Mouse (Mus musculus) Muller cell, postnatal 12 days (primary cell): ENCODE results near the gene Cacna1i.

Experiments
- DNase-seq: peaks from one replicate; pipeline ENCODE4 v3.0.0-alpha.2; 2015; ENCODE audit errors: inconsistent ontology term

Gene Cacna1i

DNA sequence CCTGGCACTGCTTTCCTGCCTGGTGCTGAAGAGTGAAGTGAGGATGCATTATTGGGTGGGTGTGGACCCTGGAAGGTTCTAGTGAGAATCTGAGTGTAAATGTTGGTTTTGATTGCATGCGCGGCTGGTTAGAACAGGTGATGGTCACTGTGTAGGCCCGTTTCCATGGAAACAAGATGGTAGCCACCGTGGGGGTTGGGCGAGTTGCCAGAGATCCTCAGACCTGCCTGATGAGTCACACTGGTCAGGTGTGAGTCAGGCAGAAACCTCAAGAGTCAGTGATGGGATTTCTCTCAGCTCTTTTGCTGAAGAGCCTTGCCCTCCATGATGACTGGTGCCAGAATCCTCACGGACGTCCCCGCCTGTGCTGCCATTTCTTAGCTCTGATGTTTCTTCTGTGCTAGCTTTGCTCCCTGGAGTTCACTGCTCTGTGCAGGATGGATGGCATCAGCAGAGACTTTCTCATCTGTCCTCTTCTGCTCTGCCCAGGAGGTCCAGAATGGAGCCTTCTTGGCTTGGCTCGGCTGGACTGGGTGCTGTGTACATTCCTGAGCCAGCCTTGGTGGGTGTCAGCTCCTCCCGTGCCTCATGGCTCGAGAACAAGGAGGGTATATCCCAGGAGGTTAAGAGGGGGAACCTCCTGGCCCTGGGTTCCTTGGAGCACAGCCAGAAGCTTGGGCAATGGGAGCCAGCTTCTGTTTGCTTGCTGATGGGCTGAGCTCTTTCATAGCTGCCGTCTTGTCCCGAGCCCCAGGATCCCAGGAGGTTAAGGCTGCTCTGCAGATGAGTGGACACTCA lies 40.9 kb downstream of the Cacna1i start:
- no peak for DNase-seq

DNA sequence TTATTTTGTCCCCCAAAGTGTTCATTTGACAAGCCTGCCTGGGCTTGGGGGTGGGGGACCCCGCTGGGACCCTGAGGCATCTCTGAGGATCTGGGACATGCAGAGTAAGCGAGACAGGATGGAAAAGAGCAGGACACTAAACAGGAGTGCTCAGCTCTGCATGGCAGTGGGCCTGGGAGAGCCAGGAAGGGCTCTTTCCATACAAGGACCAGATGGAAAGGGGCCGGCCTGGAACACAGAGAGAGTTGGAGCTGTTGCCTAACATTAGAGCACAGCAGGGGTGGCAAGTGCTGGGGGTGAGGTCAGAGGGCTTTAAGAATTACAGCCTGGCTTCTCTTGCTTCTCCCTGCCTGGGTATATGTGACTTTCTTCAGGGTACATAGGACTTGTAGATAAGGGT lies 43.2 kb downstream of the Cacna1i start:
- DNase-seq = no peak

DNA sequence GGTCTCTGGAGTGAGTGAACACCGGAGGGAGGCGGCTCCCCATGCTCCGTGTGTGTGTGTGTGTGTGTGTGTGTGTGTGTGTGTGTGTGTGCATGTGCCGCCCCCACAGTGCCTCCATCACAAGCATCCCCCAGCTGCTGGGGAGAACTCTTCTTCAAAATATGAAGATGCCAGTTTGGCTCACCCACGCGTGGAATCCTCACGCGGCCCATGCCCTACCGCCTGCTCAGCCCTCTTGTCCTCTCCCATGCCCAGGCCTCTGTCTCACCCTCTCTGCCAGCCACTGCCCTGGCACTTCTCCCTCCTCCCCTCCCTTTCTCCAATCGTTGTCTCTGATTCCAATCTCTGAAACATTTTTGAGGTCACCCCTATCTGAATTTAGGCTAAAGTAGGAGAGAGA lies 47.7 kb downstream of the Cacna1i start:
- DNase-seq = no peak

DNA sequence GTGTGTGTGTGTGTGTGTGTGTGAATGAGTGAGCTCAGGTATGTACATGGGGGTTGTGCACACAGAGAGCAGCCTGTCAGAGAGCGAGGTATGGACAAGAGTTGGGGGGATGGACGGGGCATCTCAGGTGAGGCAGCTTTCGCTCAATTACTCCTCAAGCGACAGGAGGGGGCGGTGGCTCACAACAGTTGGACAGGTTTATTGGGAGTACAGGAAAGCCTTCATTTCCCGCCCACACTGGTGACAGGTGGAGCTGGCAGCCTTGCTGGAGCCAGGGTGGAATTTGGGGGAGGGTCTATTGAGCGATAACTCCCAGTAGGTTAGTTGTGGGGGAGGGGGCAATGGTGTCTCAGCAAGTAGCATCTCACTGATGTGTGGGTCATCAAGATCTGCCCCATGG lies 48.2 kb downstream of the Cacna1i start:
- DNase-seq = no peak

DNA sequence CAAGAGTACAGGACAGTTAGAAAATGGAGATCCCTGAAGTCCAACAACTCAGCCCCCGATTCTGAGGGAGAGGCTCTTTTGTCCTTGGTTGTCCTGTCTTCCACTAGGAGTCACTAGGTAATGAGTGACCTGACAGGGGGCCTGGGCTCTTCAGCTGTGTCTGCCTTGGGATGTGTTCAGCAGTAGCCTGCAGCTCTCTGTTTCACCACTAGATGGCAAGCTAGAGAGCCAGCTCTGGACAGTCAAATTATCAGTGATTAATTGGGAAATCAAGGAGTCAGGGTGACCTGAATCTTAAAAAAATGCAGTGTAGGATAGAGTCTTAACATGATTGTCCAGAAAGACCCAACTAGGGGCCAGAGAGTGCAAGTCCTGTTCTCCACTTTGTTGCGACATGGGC lies 53.3 kb downstream of the Cacna1i start:
- DNase-seq = no peak

DNA sequence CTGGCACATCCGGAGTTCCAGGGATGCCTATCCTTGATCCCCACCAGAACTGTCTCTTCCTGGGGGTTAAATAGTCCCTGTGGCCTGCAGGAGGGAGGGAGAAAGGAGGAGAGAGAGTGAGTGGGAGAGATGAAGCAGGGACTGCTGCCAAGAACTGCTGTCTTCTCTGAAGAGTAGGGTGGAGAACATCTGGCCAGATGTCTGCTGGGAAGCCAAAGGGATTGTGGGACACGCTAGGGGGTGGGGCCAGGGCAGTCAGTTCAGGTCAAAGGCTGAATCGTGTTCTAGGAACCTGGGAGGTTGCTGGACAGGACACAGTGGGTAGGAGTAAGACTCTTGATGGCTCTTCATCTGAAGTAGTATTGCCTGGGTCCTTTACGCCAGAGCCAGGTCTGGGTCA lies 55.4 kb downstream of the Cacna1i start:
- DNase-seq = no peak

DNA sequence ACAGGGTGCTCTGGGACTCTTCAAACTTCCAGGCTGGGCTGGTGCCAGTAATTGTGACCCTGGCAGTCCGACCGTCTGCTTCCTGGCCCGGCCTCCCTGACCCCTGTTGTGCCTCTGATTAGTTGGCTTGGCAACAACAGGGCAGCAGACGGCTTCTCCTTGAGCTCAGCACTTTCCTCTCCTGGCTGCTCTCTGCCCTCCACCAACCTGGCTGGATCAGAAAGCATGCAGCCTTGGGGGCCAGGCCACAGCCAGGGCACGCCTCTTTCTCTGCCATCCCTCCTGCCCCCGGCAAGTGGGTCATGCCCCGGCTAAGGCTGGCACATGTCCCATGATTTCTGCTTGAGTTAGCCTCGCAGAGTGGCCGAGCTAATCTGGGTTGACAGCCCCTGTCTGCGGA lies 56.0 kb downstream of the Cacna1i start:
- DNase-seq = peak; percentile 70

DNA sequence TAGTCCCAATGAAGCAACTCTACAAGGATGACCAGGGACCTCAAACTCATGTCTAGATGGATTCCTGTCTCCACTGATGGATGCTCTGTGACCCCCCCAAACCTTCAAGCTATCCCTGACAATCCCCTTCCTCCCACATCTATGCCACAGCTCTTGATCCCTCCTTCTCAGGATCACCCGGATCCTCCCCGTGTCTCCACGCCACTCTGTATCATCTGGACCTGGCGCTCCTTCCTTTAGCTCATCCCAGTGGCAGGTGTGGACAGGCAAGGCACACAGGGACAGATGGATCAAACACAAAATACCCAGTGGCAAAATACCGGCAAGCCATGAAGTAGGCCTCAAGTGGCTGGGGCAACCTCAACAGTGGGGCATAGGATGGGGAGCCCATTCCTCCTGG lies 56.7 kb downstream of the Cacna1i start:
- DNase-seq = no peak

DNA sequence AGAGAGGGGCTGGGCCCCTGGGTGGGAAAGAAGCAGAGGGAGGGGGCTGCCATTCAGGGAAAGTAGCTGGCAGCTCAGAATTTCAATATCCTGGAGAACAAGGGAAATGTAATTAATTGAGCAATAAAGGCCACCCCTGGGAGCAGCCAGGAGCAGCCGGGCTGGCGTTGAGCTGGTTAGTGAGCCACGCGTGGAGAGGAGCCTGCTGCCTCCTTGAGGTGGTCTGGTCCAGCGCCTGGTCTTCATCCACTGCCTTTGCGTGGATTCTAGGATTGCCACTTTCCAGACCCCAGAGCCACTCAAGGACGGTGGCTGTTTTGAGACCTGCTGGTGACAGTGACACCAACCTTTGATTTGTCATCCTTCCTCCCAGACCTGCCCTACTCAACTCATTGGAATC lies 59.5 kb downstream of the Cacna1i start:
- no peak for DNase-seq

DNA sequence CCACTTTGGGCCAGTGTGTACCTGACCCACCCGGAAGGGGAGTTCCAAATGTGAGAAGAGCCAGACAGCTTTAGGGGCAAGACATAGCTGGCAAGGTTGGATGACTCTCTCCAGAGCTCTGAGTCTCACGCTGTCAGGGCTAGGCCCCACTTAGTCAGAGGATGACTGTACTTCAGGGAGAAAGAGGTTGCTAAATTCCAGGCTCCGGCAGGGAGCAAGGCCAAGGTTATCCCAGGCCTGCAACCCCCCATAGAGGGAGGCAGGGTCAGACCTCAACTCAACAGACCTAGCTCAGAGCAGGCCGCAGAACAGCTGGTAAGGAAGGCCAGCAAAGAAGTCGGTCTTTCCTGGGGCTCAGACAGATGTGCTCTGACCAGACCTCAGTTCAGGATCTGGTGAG lies 63.4 kb downstream of the Cacna1i start:
- DNase-seq = no peak

DNA sequence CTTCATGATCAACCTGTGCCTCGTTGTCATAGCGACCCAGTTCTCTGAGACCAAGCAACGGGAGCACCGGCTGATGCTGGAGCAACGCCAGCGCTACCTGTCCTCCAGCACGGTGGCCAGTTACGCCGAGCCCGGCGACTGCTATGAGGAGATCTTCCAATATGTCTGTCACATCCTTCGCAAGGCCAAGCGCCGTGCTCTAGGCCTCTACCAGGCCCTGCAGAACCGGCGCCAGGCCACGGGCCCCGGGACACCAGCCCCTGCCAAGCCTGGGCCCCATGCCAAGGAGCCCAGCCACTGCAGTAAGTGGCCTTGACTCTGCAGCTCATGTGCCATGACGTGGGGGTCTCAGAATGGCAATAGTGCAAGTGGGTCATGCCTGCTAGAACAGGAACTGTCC lies 71.8 kb downstream of the Cacna1i start:
- DNase-seq = peak; percentile 45

DNA sequence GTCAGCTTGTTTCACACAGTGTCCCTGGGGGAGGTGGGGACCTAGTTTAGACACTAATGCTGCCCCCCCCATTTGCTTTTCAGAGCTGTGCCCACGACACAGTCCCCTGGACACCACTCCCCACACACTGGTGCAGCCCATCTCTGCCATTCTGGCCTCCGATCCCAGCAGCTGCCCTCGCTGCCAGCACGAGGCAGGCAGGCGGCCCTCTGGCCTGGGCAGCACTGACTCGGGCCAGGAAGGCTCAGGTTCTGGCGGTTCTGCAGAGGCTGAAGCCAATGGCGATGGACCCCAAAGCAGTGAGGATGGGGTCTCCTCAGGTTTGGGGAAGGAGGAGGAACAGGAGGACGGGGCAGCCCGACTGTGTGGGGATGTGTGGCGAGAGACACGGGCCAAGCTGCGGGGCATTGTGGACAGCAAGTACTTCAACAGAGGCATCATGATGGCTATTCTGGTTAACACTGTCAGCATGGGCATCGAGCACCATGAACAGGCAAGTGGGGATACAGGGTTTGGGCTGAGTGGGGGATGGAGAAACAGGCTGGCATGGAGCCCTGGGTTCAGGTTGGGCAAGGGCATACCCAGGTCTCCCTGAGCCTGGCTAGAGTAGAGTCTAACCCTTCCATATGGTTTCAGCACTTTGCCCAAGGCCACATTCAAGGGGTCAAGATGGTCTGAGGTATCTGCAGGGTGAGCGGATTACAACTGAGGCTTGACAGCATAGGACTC lies 74.9 kb downstream of the Cacna1i start:
- DNase-seq = no peak

DNA sequence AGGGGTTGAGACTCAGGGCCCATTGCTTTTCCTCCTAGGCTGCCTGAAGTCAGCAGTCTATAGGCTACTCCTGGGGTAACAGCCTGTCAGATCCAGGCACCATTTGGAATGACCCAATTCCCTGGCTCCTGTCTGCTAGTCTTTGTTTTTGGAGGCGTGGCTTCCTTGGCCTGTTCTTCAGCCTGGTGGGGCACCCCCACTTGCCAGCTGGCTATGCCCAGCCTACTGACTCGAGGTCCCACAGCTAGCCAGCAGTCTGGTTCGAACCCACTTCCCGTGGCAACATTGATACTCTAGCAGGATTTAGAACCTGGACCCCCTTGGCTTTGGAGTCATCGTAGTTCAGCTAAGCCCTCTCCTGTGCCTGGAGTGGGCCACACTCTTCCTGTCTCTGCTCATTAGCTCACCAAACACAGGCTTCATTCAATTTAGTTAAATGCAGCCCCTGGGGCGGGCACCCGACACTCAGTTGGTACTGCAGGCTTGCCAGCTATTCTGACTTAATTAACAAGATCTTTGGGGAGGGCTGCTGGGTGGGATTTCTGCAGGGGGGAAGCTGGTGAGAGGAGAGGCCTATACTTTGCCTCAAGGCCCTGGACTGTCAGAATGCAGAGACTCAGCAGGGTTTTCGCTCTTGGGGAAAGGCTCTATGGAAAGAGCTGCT lies 75.6 kb downstream of the Cacna1i start:
- peak; percentile 21 for DNase-seq

DNA sequence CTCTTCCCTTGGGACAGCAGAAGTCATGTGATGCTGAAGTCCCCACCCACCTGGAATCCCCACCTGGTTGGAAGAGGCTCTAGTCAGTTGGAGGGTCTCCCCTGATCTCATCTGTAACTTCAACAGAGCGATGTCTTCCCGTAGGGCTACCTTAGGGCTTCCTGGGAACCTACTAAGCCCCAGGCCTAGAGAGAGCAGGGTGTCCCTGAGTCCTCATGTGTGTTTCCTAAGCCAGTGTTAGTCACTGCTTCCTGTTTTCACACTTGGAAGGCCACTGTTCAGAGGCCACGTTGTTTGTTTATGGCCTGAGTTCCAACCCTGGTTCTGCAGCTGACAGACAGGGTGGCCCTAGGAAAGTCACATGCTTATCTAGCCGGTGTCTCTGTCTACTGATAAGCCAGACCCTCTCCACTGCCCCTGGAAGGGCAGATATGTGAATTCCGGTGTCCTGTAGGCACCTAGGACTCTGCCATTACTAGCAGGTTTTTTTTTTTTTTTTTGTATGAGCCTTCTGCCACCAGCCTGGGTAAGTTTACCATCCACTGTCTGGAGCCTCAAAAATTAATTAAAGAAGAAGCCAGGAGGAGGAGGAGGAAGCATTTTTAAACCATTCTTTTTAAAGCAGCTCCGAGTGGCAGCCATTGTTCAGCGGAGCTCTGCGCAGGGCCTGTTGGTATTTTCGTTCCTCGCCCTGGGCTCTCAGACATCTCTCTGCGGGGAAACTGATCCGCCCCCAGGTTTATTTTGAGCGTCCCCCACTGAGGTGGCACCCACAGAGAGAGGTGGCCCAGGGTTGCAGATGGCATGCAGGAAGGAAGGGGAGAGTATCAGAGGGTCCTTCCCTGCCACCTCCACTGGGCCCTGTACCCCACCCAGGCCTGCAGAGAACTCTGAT lies 77.0 kb downstream of the Cacna1i start:
- no peak for DNase-seq

DNA sequence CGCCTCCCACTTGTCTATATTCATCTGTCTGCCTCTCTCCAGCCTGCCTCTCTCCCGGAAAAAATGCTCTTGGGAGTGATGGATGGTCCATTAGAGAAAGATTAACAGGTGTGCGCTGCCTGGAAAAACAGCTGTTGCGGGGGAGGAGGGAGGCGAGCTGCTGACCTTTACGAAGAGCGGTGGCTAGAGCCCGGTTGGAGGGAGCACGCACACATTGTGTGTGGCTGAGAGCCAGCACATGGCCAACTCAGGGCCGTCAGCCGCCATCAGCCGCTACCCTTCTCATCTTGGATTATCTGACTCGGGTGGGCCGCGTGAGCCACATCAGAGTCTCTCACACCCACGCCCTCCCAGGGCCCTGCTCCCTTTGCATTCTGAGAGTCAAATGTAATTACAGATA lies 79.9 kb downstream of the Cacna1i start:
- DNase-seq = no peak

DNA sequence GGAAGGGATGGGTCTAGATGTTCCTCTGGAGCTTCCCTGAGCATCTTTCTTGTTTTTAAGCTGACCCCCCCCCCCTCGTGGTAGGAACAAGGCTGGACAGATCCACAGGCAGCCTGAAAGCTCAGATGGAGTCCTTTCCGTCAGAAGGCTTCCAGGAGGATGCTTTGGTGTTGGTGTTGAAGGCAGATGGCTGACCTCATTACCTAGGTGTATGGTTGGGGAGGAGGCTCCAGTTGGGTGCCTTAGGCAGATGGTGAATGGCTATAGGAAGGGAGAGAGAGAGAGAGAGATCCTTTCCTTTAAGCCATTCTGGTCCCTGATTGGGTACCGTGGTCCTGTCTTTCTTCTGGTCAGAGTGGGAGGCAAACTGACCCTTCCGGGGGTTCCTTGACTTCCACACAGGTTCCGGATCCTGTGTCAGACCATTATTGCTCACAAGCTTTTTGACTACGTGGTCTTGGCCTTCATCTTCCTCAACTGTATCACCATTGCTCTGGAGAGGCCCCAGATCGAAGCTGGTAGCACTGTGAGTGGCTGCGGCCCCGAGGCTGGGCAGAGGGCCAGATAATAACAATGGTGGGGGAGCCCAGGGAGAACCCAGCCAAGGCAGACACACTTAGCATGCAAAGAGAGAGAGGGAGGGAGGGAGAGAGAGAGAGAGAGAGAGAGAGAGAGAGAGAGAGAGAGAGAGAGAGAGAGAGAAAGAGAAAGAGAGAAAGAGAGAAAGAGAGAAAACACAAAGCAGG lies 86.4 kb downstream of the Cacna1i start:
- peak; percentile 31 for DNase-seq

DNA sequence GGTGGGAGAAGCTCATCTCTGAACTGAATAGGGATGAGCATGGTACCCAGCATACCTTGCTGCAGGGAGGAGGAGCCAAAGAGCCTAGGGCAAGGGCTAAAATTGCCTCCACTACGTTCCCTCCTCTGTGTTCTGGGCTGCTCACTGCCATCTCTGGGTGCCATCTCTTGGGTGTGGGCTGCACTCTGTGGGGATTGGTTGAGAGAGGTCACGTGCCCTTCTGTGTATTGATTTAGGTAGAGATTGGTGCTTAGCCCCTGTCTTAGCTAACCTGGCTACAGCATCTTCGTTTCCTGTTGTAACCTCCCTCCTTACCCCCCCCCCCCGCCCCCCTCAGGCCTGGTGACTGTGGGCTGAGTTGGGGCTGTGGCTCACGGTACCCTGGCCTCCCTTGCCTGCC lies 87.8 kb downstream of the Cacna1i start:
- no peak for DNase-seq

DNA sequence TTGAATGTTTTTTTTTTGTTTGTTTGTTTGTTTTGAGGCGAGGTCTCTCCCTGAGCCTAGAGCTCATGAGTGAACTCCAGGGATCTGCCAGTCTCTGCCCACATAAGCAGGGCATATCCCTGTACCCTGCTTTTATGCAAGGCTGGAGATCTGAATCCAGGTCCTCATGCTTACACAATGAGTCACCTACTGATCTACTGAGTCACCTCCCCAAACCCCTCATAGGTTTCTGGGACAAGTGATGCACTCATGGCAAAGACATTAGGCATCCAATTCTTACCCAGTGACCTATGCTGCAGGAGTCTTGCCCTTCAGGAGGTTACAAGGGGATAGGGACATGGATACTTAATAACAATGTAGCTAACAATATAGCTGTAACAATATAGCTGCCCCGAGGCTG lies 100.1 kb downstream of the Cacna1i start:
- DNase-seq = peak; percentile 48

DNA sequence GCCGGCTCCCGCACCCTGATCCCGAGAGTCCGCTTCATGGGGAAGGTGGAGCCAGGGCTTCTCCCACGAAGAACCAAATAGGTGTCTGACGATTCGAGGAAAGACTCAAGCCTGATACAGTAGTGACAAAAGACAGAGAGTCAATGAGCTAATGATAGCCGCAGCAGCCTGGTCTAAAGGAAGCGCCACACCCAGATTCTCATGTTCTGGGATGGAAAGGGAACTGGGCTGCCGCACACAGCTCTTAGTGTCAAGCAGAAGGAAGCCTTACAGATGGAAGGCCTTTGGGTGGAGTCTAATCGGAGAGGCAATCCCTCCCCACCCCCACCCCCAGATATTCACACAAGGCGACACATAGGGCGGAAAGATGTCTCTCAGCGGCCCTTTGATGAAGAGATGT lies 104.8 kb downstream of the Cacna1i start:
- DNase-seq = no peak

DNA sequence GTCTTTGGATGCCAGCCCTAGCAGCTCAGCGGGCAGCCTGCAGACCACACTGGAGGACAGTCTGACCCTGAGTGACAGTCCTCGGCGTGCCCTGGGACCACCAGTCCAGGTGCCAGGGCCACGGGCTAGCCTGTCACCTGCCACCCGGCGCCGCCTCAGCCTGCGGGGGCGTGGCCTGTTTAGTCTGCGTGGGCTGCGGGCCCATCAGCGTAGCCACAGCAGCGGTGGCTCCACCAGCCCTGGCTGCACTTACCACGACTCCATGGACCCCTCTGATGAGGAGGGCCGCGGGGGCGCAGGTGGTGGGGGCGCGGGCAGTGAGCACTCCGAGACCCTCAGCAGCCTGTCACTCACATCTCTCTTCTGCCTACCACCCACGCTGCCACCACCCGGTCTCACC lies 108.0 kb downstream of the Cacna1i start:
- no peak for DNase-seq

DNA sequence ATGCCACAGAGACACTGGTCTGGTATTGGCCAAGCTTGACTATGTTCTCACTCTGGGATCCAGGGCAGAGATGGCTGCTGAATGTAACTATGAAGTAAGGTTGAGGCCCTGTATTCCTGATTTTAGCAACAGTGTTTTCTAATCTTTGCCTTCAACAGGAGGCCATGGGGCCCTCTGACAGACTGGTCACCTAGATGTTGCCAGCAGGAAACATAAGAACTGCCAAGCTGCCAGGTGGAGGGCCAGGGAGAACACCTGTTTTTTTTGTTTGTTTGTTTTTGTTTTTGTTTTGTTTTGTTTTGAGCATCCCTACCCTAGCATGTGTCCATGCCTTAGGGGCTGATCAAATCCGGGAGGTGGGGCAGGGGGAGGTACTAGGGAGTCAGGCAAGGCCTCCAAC lies 112.4 kb downstream of the Cacna1i start:
- no peak for DNase-seq
